Mouse (Mus musculus) forebrain, postnatal 0 days (tissue): Measurements from ENCODE around the gene Mrm3. TPM values are rescaled to one million over a fixed set of nuclear protein-coding genes. Genes with fewer than 3 reads are reported as not detected.

Source experiments
- ATAC-seq: fragments of 200-750 bp; cut with Nextera tagmentation; 2 replicates; pipeline ENCODE4 v1.8.0; 2017; ENCODE audit warnings: mild to moderate bottlenecking, moderate library complexity
- DNase-seq: peaks from one replicate; pipeline ENCODE4 v3.0.0-alpha.2; 2015
- H3K27ac ChIP-seq: fragments of 300-500 bp; sonication (generic); 2 replicates; pipeline ENCODE4 v1.5.1; 2014; ENCODE audit warnings: low read depth, mild to moderate bottlenecking, antibody characterized with exemption, low read length, moderate library complexity, mixed read lengths
- H3K27me3 ChIP-seq: fragments of 300-500 bp; sonication (generic); 2 replicates; pipeline ENCODE4 v1.6.1; 2014; ENCODE audit warnings: mild to moderate bottlenecking, low read length, mixed read lengths; ENCODE audit not compliant: insufficient read depth
- H3K36me3 ChIP-seq: fragments of 300-500 bp; sonication (generic); 2 replicates; pipeline ENCODE4 v1.6.1; 2014; ENCODE audit warnings: mild to moderate bottlenecking, moderate library complexity; ENCODE audit not compliant: insufficient read depth
- H3K4me1 ChIP-seq: fragments of 300-500 bp; sonication (generic); 2 replicates; pipeline ENCODE4 v1.6.1; 2014; ENCODE audit warnings: antibody characterized with exemption; ENCODE audit not compliant: insufficient read depth
- H3K4me2 ChIP-seq: fragments of 300-500 bp; sonication (generic); 2 replicates; pipeline ENCODE4 v1.6.1; 2014; ENCODE audit warnings: low read depth, mild to moderate bottlenecking, moderate library complexity
- H3K4me3 ChIP-seq: fragments of 300-500 bp; sonication (generic); 2 replicates; pipeline ENCODE4 v1.5.1; 2014; ENCODE audit warnings: low read depth, low read length, mixed read lengths
- H3K9ac ChIP-seq: fragments of 300-500 bp; sonication (generic); 2 replicates; pipeline ENCODE4 v1.6.1; 2014; ENCODE audit warnings: mild to moderate bottlenecking
- H3K9me3 ChIP-seq: fragments of 300-500 bp; sonication (generic); 2 replicates; pipeline ENCODE4 v1.6.1; 2016; ENCODE audit warnings: low read length
- CTCF ChIP-seq: sonication (generic); IDR thresholded peaks from 2 replicates; pipeline ENCODE4 v1.5.1; 2016; ENCODE audit warnings: antibody characterized with exemption, control low read depth, low read depth
- WGBS: fragments of 180-500 bp; shearing (Covaris S2); extraction: QIAGEN DNeasy Blood & Tissue Kit; methylation state at CpG from one replicate; pipeline ENCODE4 v1.1.7; 2014; 5-methylcytosine and 5-hydroxymethylcytosine counted together
- polyA plus RNA-seq: library from polyadenylated mRNA; unstranded; fragments of >200 nt; fragmentation: Nextera tagmentation; extraction: Ambion mirVana; gene quantifications from 2 replicates; pipeline ENCODE4 v1.2.1, GENCODE M21; 2015
- total RNA-seq: library from RNA; depleted of rRNA; stranded (reverse); fragments of >200 nt; gene quantifications from 2 replicates; pipeline ENCODE4 v1.2.3, GENCODE M21; 2014

Mrm3 gene
- total and polyA plus RNA-seq, 2 experiments from 2014 or later: 18.2 to 22.2 TPM

- Histone ChIP-seq H3K4me2 (no peak overlapping the region), H3K9ac (no peak overlapping the region), H3K36me3 (no peaks in the 10 kb centered on the region), H3K27ac (no peak overlapping the region), H3K4me1 (no peaks in the 10 kb centered on the region), H3K27me3 (no peaks in the 10 kb centered on the region), H3K4me3 (no peak overlapping the region), H3K9me3 (no peaks in the 10 kb centered on the region)
- TF ChIP-seq CTCF: no peak
- ATAC-seq: peak; percentile 50; the same call in 1 of the 2 replicates
- WGBS: 37% methylated on average over 10 of the region's 10 CpGs
- no peak for DNase-seq
Observed at GRCm38 (mm10) chr11:76260208-76261050, 16.9 kb downstream of the Mrm3 start.

GRCm38 (mm10) chr11:76261224-76261623 is 17.7 kb downstream of the Mrm3 start:
- 69% methylated on average over 12 of the region's 12 CpGs for WGBS
- TF ChIP-seq CTCF: no peak
- no peak overlapping the region for H3K27ac ChIP-seq

GRCm38 (mm10) chr11:76262611-76263351 is 19.3 kb downstream of the Mrm3 start:
- ATAC-seq (no peak), DNase-seq (no peak)
- Histone ChIP-seq H3K27ac (no peak overlapping the region), H3K27me3 (no peaks in the 10 kb centered on the region), H3K4me3 (no peak overlapping the region), H3K36me3 (no peaks in the 10 kb centered on the region), H3K4me1 (no peaks in the 10 kb centered on the region), H3K4me2 (no peak overlapping the region), H3K9me3 (no peaks in the 10 kb centered on the region), H3K9ac (no peak overlapping the region)
- WGBS: 15% methylated on average over 19 of the region's 19 CpGs
- TF ChIP-seq CTCF: no peak

More at GRCm38 (mm10) chr11:76261224-76261623, 17.7 kb downstream of the Mrm3 start:
- H3K27me3 ChIP-seq: no peaks in the 10 kb centered on the region
- no peaks in the 10 kb centered on the region for H3K4me1 ChIP-seq
- H3K9ac ChIP-seq: no peak overlapping the region
- H3K36me3 ChIP-seq: no peaks in the 10 kb centered on the region
- H3K4me2 ChIP-seq: no peak overlapping the region
- DNase-seq (no peak), ATAC-seq (no peak)
- no peaks in the 10 kb centered on the region for H3K9me3 ChIP-seq
- no peak overlapping the region for H3K4me3 ChIP-seq

- no peaks in the 10 kb centered on the region for H3K27me3 ChIP-seq
- no peaks in the 10 kb centered on the region for H3K36me3 ChIP-seq
- ATAC-seq (no peak), DNase-seq (no peak)
- 22% methylated on average over 7 of the region's 7 CpGs for WGBS
- H3K9me3 ChIP-seq: no peaks in the 10 kb centered on the region
- peak overlapping the region; percentile 6; the same call in 1 of the 2 replicates for H3K27ac ChIP-seq
- no peaks in the 10 kb centered on the region for H3K4me1 ChIP-seq
- no peak overlapping the region for H3K4me2 ChIP-seq
- no peak for TF ChIP-seq CTCF
- H3K9ac ChIP-seq: no peak overlapping the region
- H3K4me3 ChIP-seq: no peak overlapping the region
Observed at GRCm38 (mm10) chr11:76267550-76267949, 24.0 kb downstream of the Mrm3 start.

GRCm38 (mm10) chr11:76268001-76268459 is 24.5 kb downstream of the Mrm3 start:
- H3K9me3 ChIP-seq: no peaks in the 10 kb centered on the region
- no peaks in the 10 kb centered on the region for H3K27me3 ChIP-seq
- TF ChIP-seq CTCF: no peak
- WGBS: 12% methylated on average over 5 of the region's 5 CpGs
- H3K4me1 ChIP-seq: no peaks in the 10 kb centered on the region
- ATAC-seq (peak; percentile 87), DNase-seq (peak; percentile 42)
- no peaks in the 10 kb centered on the region for H3K36me3 ChIP-seq
- no peak overlapping the region for H3K9ac ChIP-seq
- H3K4me3 ChIP-seq: no peak overlapping the region
- H3K4me2 ChIP-seq: no peak overlapping the region
- peak overlapping the region; percentile 6 for H3K27ac ChIP-seq

- no peaks in the 10 kb centered on the region for H3K4me1 ChIP-seq
- no peak overlapping the region for H3K9ac ChIP-seq
- no peak for TF ChIP-seq CTCF
- 38% methylated on average over 6 of the region's 6 CpGs for WGBS
- ATAC-seq (no peak), DNase-seq (no peak)
- H3K4me2 ChIP-seq: no peak overlapping the region
- H3K9me3 ChIP-seq: no peaks in the 10 kb centered on the region
- no peaks in the 10 kb centered on the region for H3K36me3 ChIP-seq
- no peak overlapping the region; the same call in 1 of the 2 replicates for H3K27ac ChIP-seq
- no peaks in the 10 kb centered on the region for H3K27me3 ChIP-seq
- H3K4me3 ChIP-seq: no peak overlapping the region
Observed at GRCm38 (mm10) chr11:76268521-76269065, 25.1 kb downstream of the Mrm3 start.
